Comparison of ENCODE assay signal across 10 mouse cellular contexts in the genomic region with DNA sequence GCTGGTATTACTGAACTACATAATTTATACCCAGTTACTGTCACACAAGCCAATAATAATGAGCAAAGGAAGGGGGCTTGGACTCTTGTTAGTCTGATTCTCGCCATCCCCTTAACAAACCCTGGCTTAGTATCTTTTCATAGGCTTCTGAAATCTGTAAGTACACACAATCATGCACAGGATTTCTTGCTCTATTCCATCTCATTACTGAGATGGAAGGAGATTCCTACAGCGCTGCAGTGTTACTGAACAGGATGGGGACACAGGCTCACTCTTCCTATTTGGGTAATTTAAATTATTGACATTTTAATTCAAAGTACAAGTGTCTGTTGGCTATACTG.
DNase-seq lines count a peak whose midpoint lies in the region; ATAC-seq and TF ChIP-seq lines count a peak whose summit lies in the region.
"Had no signal": no experiment of that assay in that cellular context is flagged by ENCODE, and none has a peak within 500 bp of the region (broad histone marks: within the 10 kb centered on the region; RNA-seq: fewer than 3 reads in every experiment).

No protein-coding gene starts in this region.

- peak overlapping the region; percentile 12; the same call in 1 of the 2 replicates for H3K27ac ChIP-seq in kidney, embryonic 16.5 days (ENCODE audit: low read length)
- peak overlapping the region; percentile 60; the same call in 1 of the 2 replicates for H3K27ac ChIP-seq in hindbrain, embryonic 10.5 days
- peak overlapping the region; percentile 32; the same call in 1 of the 2 replicates for H3K27ac ChIP-seq in hindbrain, postnatal 0 days
- no peak overlapping the region for H3K27ac ChIP-seq in neural tube, embryonic 12.5 days
- H3K27ac ChIP-seq: limb, embryonic 15.5 days had no signal

- no peak for ATAC-seq in kidney, embryonic 16.5 days (ENCODE audit: low FRiP score, low TSS enrichment)
- ATAC-seq in hindbrain, postnatal 0 days: no peak
- ATAC-seq in neural tube, embryonic 12.5 days (ENCODE audit: low FRiP score, low read depth): peak; percentile 16; the same call in 1 of the 2 replicates

- H3K9ac ChIP-seq in kidney, embryonic 16.5 days (replicated peaks; ENCODE audit: low read length): no peak overlapping the region
- no peak overlapping the region for H3K9ac ChIP-seq in hindbrain, postnatal 0 days (replicated peaks; ENCODE audit: low read length)
- no peak overlapping the region for H3K9ac ChIP-seq in neural tube, embryonic 12.5 days
- H3K9ac ChIP-seq: limb, embryonic 15.5 days had no signal

- no peak for TF ChIP-seq CTCF in hindbrain, postnatal 0 days (IDR thresholded peaks at IDR 0.05; ENCODE audit: low read depth)

- WGBS in kidney, embryonic 16.5 days: 62% methylated on average over 2 of the region's 2 CpGs
- WGBS in hindbrain, embryonic 10.5 days: 75% methylated on average over 2 of the region's 2 CpGs
- WGBS in hindbrain, postnatal 0 days: 55% methylated on average over 2 of the region's 2 CpGs
- WGBS in neural tube, embryonic 12.5 days: 61% methylated on average over 2 of the region's 2 CpGs

- no peak overlapping the region for H3K4me3 ChIP-seq in kidney, embryonic 16.5 days (ENCODE audit: low read length)
- no peak overlapping the region for H3K4me3 ChIP-seq in hindbrain, embryonic 10.5 days
- H3K4me3 ChIP-seq in hindbrain, postnatal 0 days (ENCODE audit: low read length): no peak overlapping the region
- no peak overlapping the region for H3K4me3 ChIP-seq in neural tube, embryonic 12.5 days
- H3K4me3 ChIP-seq: limb, embryonic 15.5 days had no signal

- H3K9me3 ChIP-seq in kidney, embryonic 16.5 days (ENCODE audit: low read length): no peaks in the 10 kb centered on the region
- no peaks in the 10 kb centered on the region for H3K9me3 ChIP-seq in hindbrain, embryonic 10.5 days
- H3K9me3 ChIP-seq in hindbrain, postnatal 0 days (ENCODE audit: low read length): no peaks in the 10 kb centered on the region
- H3K9me3 ChIP-seq in neural tube, embryonic 12.5 days: no peaks in the 10 kb centered on the region
- H3K9me3 ChIP-seq: limb, embryonic 15.5 days had no signal

- no peaks in the 10 kb centered on the region for H3K4me1 ChIP-seq in kidney, embryonic 16.5 days (ENCODE audit: insufficient read depth, low read length)
- peaks cover 13% of the 10 kb centered on the region for H3K4me1 ChIP-seq in hindbrain, embryonic 10.5 days (replicated peaks)
- no peaks in the 10 kb centered on the region for H3K4me1 ChIP-seq in hindbrain, postnatal 0 days (ENCODE audit: insufficient read depth, low read length)
- peaks cover 11% of the 10 kb centered on the region for H3K4me1 ChIP-seq in neural tube, embryonic 12.5 days
- H3K4me1 ChIP-seq: limb, embryonic 15.5 days had no signal

- no peak for DNase-seq in kidney, postnatal 10 days
- DNase-seq in hindbrain, embryonic 10.5 days (ENCODE audit: low spot score): no peak
- DNase-seq in hindbrain, postnatal 0 days (ENCODE audit: low spot score): no peak
- no peak for DNase-seq in adrenal gland, adult 2 months
- DNase-seq in right cerebral cortex, postnatal 10 days (ENCODE audit: low spot score in 2 of 2): no peak
- DNase-seq: kidney, postnatal 25 days; lung, adult 2 months had no signal

- no peak overlapping the region for H3K4me2 ChIP-seq in kidney, embryonic 16.5 days (replicated peaks; ENCODE audit: low read depth, low read length)
- H3K4me2 ChIP-seq in hindbrain, postnatal 0 days (ENCODE audit: low read depth, low read length): no peak overlapping the region
- no peak overlapping the region for H3K4me2 ChIP-seq in neural tube, embryonic 12.5 days (replicated peaks)
- H3K4me2 ChIP-seq: limb, embryonic 15.5 days had no signal

- no peaks in the 10 kb centered on the region for H3K36me3 ChIP-seq in kidney, embryonic 16.5 days (ENCODE audit: insufficient read depth, low read length)
- H3K36me3 ChIP-seq in hindbrain, embryonic 10.5 days: no peaks in the 10 kb centered on the region
- H3K36me3 ChIP-seq in hindbrain, postnatal 0 days (ENCODE audit: insufficient read depth, low read length): no peaks in the 10 kb centered on the region
- no peaks in the 10 kb centered on the region for H3K36me3 ChIP-seq in neural tube, embryonic 12.5 days
- H3K36me3 ChIP-seq: limb, embryonic 15.5 days had no signal

- H3K27me3 ChIP-seq in kidney, embryonic 16.5 days (ENCODE audit: insufficient read depth, low read length): no peaks in the 10 kb centered on the region
- H3K27me3 ChIP-seq in hindbrain, embryonic 10.5 days (ENCODE audit: insufficient read depth, poor library complexity, severe bottlenecking): no peaks in the 10 kb centered on the region
- H3K27me3 ChIP-seq in hindbrain, postnatal 0 days (ENCODE audit: insufficient read depth, low read length): no peaks in the 10 kb centered on the region
- H3K27me3 ChIP-seq in neural tube, embryonic 12.5 days (replicated peaks): no peaks in the 10 kb centered on the region
- H3K27me3 ChIP-seq: limb, embryonic 15.5 days had no signal
